Mouse (Mus musculus) liver, embryonic 14.5 days (tissue): ENCODE measurements around the gene Igf1. TPM values are rescaled to one million over a fixed set of nuclear protein-coding genes. Genes with fewer than 3 reads are reported as not detected.

Experiments used
- ATAC-seq: fragments of 200-750 bp; cut with Nextera tagmentation; 2 replicates; pipeline ENCODE4 v1.8.0; 2017; ENCODE audit warnings: moderate number of reproducible peaks, mild to moderate bottlenecking, moderate library complexity; ENCODE audit not compliant: insufficient read depth
- DNase-seq, 3 experiments: peaks; one replicate each; pipeline ENCODE4 v3.0.0-alpha.2; 2012 to 2013; ENCODE audit warnings: low read depth in 3 of 3, low spot score in 3 of 3
- H3K27ac ChIP-seq: fragments of 300-500 bp; sonication (generic); 2 replicates; pipeline ENCODE4 v1.5.1; 2014; ENCODE audit warnings: moderate library complexity, mild to moderate bottlenecking, control low read depth, inconsistent platforms
- H3K27me3 ChIP-seq: fragments of 300-500 bp; sonication (generic); 2 replicates; pipeline ENCODE4 v1.6.1; 2014; ENCODE audit warnings: mild to moderate bottlenecking, low read length, moderate library complexity; ENCODE audit not compliant: control insufficient read depth, insufficient read depth
- H3K36me3 ChIP-seq: fragments of 300-500 bp; sonication (generic); replicated peaks from 2 replicates; pipeline ENCODE4 v1.6.1; 2014; ENCODE audit warnings: low read depth; ENCODE audit not compliant: control insufficient read depth, insufficient read depth
- H3K4me1 ChIP-seq, 2 experiments: fragments of 200-500 bp in 1 of 2; fragments of 300-500 bp in 1 of 2; sonication (generic) in 1 of 2; replicated peaks; 2 replicates each; pipeline ENCODE4 v1.6.1; 2012 to 2014; ENCODE audit warnings: antibody characterized with exemption in 1 of 2, inconsistent platforms in 1 of 2, low read length in 1 of 2; ENCODE audit not compliant: control insufficient read depth in 2 of 2, insufficient read depth in 2 of 2
- H3K4me2 ChIP-seq: fragments of 300-500 bp; sonication (generic); 2 replicates; pipeline ENCODE4 v1.6.1; 2014; ENCODE audit warnings: low read depth, mild to moderate bottlenecking, control low read depth, moderate library complexity
- H3K4me3 ChIP-seq, 2 experiments: fragments of 200-500 bp in 1 of 2; fragments of 300-500 bp in 1 of 2; sonication (generic) in 1 of 2; 2 replicates each; pipeline ENCODE4 v1.5.1; 2012 to 2014; ENCODE audit warnings: low read depth in 2 of 2, low read length in 2 of 2, mild to moderate bottlenecking in 2 of 2, control low read depth in 1 of 2, inconsistent platforms in 1 of 2, moderate library complexity in 1 of 2; ENCODE audit not compliant: insufficient read depth in 1 of 2
- H3K9ac ChIP-seq: fragments of 300-500 bp; sonication (generic); replicated peaks from 2 replicates; pipeline ENCODE4 v1.6.1; 2014; ENCODE audit warnings: mild to moderate bottlenecking, control low read depth, moderate library complexity
- H3K9me3 ChIP-seq: fragments of 300-500 bp; sonication (generic); 2 replicates; pipeline ENCODE4 v1.6.1; 2016; ENCODE audit warnings: low read length, mixed read lengths; ENCODE audit not compliant: control insufficient read depth
- CTCF ChIP-seq: IDR thresholded peaks from 2 replicates; pipeline ENCODE4 v1.5.1; 2016; ENCODE audit warnings: antibody characterized with exemption, low read depth, control low read depth
- EP300 ChIP-seq: IDR thresholded peaks from 2 replicates; pipeline ENCODE4 v1.6.1; 2016; ENCODE audit warnings: antibody characterized with exemption, low read depth
- WGBS: fragments of 180-500 bp; shearing (Covaris S2); extraction: QIAGEN DNeasy Blood & Tissue Kit; methylation state at CpG from one replicate; pipeline ENCODE4 v1.1.7; 2014; ENCODE audit not compliant: insufficient replicate concordance; 5-methylcytosine and 5-hydroxymethylcytosine counted together
- polyA plus RNA-seq, 2 experiments: library from polyadenylated mRNA; depleted of rRNA in 1 of 2; stranded (reverse) in 1 of 2; unstranded in 1 of 2; fragments of >200 nt; fragmentation: Nextera tagmentation in 1 of 2; extraction: Ambion mirVana in 1 of 2; gene quantifications; 2 replicates each; pipeline versions ENCODE4 v1.2.1 to v1.2.3; 2012 to 2014

Igf1 gene
- polyA plus RNA-seq, 2 experiments, result 7.1 to 10.6 TPM

DNA sequence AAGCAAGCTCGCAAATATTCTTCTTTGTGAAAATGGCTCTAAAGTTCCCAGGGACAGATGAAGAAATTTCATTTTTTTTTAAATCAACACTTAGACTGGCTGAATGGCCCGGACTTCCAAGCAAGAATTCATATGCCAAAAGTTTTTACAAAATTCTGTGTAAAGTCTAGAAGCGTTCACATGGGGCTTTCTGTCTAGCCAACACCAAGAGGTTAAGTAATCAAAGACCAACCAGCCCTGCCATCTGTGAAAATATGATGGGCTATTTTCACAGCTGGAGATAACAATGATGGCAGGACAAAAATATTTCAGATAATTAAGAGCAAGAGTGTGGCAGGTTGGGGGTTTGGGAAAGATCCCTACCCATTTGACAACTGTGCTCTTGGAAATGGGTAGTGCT is 64.2 kb downstream of the Igf1 start:
- Histone ChIP-seq H3K27ac (no peak overlapping the region), H3K9me3 (no peaks in the 10 kb centered on the region), H3K4me2 (no peak overlapping the region), H3K27me3 (no peaks in the 10 kb centered on the region), H3K4me1 (no peaks in the 10 kb centered on the region), H3K9ac (no peak overlapping the region), H3K36me3 (no peaks in the 10 kb centered on the region), H3K4me3 (no peak overlapping the region)
- ATAC-seq (no peak), DNase-seq (no peak)
- no peak for TF ChIP-seq EP300
- TF ChIP-seq CTCF, result no peak
- WGBS, result 67% methylated on average over 3 of the region's 3 CpGs

DNA sequence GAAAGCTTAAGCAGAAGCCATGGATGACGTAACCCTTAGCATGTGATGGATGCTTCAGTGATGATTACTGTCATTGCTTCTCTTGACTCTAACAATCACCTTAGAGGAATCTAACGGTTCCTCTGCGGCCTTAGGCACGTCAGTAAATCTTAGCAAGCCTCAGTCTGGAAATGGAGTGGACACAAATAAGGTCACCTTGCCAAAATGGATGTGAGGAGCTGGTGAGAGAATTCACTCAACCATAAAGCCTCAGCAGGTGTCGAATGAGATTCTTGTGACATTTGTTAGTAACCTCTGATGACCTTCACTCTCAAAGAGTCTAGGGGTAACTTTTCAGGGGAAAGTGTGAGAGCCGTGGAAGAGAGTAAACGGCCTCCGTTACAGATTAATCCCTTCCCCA is 68.5 kb downstream of the Igf1 start:
- no peak overlapping the region for H3K4me3 ChIP-seq
- H3K36me3 ChIP-seq, result no peaks in the 10 kb centered on the region
- no peak overlapping the region for H3K9ac ChIP-seq
- TF ChIP-seq CTCF (no peak), EP300 (no peak)
- no peaks in the 10 kb centered on the region for H3K9me3 ChIP-seq
- no peak for ATAC-seq
- H3K27ac ChIP-seq, result no peak overlapping the region
- no peaks in the 10 kb centered on the region for H3K4me1 ChIP-seq
- no peak for DNase-seq
- WGBS, result 59% methylated on average over 8 of the region's 8 CpGs
- H3K27me3 ChIP-seq, result no peaks in the 10 kb centered on the region
- H3K4me2 ChIP-seq, result no peak overlapping the region

DNA sequence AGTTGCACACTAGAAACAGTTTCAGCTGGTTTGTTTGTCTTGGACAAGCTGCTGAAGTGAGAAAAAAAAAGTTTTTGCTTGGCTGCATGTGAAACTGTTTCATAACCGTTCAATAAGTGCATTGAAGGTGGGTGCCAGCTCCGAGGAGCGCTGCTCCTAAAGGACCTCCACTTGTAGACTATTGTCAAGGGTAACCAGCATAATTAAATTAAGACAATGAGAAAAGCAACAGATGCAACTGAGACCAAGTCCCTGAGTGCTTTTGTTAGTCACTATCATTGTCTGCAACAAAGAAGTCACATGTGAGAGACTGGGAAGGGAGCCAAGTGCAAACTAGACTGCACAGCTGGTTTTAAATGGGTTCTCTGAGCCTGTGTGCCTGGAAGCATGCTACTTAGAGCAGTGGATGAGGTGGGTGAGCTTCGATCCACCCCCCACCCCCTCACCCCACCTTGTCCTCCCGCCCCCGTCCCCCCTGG is 69.1 kb downstream of the Igf1 start:
- H3K9ac ChIP-seq, result no peak overlapping the region
- no peaks in the 10 kb centered on the region for H3K27me3 ChIP-seq
- H3K4me3 ChIP-seq, result no peak overlapping the region
- H3K4me1 ChIP-seq, result no peaks in the 10 kb centered on the region
- H3K4me2 ChIP-seq, result no peak overlapping the region
- H3K27ac ChIP-seq, result no peak overlapping the region
- no peak for TF ChIP-seq CTCF
- TF ChIP-seq EP300, result no peak
- no peaks in the 10 kb centered on the region for H3K9me3 ChIP-seq
- 62% methylated on average over 6 of the region's 6 CpGs for WGBS
- no peak for DNase-seq
- no peaks in the 10 kb centered on the region for H3K36me3 ChIP-seq
- no peak for ATAC-seq

DNA sequence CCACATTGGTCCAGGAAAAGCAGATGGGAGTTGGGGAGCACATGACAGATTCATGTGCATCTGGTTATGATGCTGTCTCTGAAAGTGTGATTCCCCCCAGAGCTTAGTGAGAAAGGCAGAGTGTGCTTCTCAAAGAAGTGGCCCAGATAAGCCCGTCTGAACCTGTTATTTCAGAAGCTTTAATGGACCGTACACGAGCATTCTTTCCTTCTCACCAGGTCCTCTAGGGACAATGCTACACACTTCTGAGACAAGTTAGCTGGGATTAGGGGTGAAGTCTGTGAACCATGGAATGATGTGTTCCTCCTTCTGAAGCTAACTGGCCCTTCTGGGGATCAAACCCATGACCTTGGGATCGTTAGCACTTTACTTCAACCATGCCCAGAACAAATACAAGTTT is 90.1 kb downstream of the Igf1 start:
- TF ChIP-seq EP300 (no peak), CTCF (no peak)
- no peak overlapping the region for H3K9ac ChIP-seq
- H3K36me3 ChIP-seq, result no peaks in the 10 kb centered on the region
- no peaks in the 10 kb centered on the region for H3K27me3 ChIP-seq
- H3K9me3 ChIP-seq, result no peaks in the 10 kb centered on the region
- 60% methylated on average over 4 of the region's 4 CpGs for WGBS
- no peaks in the 10 kb centered on the region for H3K4me1 ChIP-seq
- no peak overlapping the region for H3K27ac ChIP-seq
- ATAC-seq, result no peak
- no peak overlapping the region for H3K4me2 ChIP-seq
- H3K4me3 ChIP-seq, result no peak overlapping the region
- no peak for DNase-seq

DNA sequence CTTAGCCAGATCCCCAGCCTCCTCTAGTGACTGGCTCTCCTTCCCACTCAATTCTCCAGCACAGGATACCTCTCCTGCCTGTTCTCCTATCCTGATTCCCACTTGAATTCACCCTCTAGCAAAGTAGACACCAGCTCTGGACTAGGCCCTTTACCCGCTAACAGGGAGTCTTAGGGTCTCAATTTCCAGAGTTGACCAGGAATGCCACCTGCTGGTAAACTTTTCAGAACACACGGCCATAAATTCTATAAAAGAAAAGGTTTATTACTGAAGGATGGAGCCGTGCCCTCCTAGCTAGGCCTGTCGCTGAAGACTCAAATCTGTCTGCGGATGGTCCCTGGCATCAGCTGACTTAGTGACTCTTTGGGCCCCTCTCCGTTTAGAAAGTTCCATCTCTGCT is 113.5 kb downstream of the Igf1 start:
- ATAC-seq (no peak), DNase-seq (no peak)
- 64% methylated on average over 6 of the region's 6 CpGs for WGBS

More for the DNA sequence above, 113.5 kb downstream of the Igf1 start:
- Histone ChIP-seq H3K4me2 (no peak overlapping the region), H3K4me3 (no peak overlapping the region), H3K27ac (no peak overlapping the region), H3K27me3 (no peaks in the 10 kb centered on the region), H3K9me3 (no peaks in the 10 kb centered on the region), H3K4me1 (no peaks in the 10 kb centered on the region), H3K9ac (no peak overlapping the region), H3K36me3 (no peaks in the 10 kb centered on the region)
- TF ChIP-seq EP300 (no peak), CTCF (no peak)
